In genomic region chr10:12781381-12781907, GRCm38 (mm10) we compare ENCODE assay signal across 18 mouse cellular contexts.
DNase-seq lines count a peak whose midpoint lies in the region; ATAC-seq and TF ChIP-seq lines count a peak whose summit lies in the region.
"Had no signal": no experiment of that assay in that cellular context is flagged by ENCODE, and none has a peak within 500 bp of the region (broad histone marks: within the 10 kb centered on the region; RNA-seq: fewer than 3 reads in every experiment).

No protein-coding gene starts in this region.

- H3K36me3 ChIP-seq in heart, embryonic 12.5 days: 0 out of 2 replicates have a peak, but pooled peaks cover 7% of the 10 kb centered on the region
- H3K36me3 ChIP-seq in liver, adult 2 months (ENCODE audit: control insufficient read depth, insufficient read depth, low read length): no peaks in the 10 kb centered on the region
- no peaks in the 10 kb centered on the region for H3K36me3 ChIP-seq in liver, postnatal 0 days (replicated peaks; ENCODE audit: insufficient read depth, low read length)
- H3K36me3 ChIP-seq: forebrain, embryonic 15.5 days; midbrain, embryonic 12.5 days had no signal

- no peak for TF ChIP-seq EP300 in liver, postnatal 0 days (IDR thresholded peaks at IDR 0.05; ENCODE audit: low read depth)

- no peaks in the 10 kb centered on the region for H3K4me1 ChIP-seq in heart, embryonic 12.5 days (replicated peaks)
- peaks cover 1% of the 10 kb centered on the region; the same call in 1 of the 2 replicates for H3K4me1 ChIP-seq in liver, adult 2 months (ENCODE audit: control insufficient read depth, insufficient read depth, low read length)
- H3K4me1 ChIP-seq in liver, postnatal 0 days (ENCODE audit: insufficient read depth): no peaks in the 10 kb centered on the region
- H3K4me1 ChIP-seq: forebrain, embryonic 15.5 days; hindbrain, embryonic 10.5 days; midbrain, embryonic 12.5 days had no signal

- no peak overlapping the region for H3K9ac ChIP-seq in heart, embryonic 12.5 days
- H3K9ac ChIP-seq in liver, adult 2 months (ENCODE audit: low read depth, low read length): no peak overlapping the region
- no peak overlapping the region for H3K9ac ChIP-seq in liver, postnatal 0 days (replicated peaks)
- H3K9ac ChIP-seq: forebrain, embryonic 15.5 days; midbrain, embryonic 12.5 days had no signal

- H3K27ac ChIP-seq in heart, embryonic 12.5 days (ENCODE audit: poor library complexity, severe bottlenecking): no peak overlapping the region
- no peak overlapping the region for H3K27ac ChIP-seq in liver, adult 2 months (replicated peaks; ENCODE audit: insufficient read depth, low read depth, low read length)
- no peak overlapping the region for H3K27ac ChIP-seq in liver, postnatal 0 days (ENCODE audit: low read depth)
- H3K27ac ChIP-seq: forebrain, embryonic 15.5 days; hindbrain, embryonic 10.5 days; macrophage; midbrain, embryonic 12.5 days had no signal

- no peaks in the 10 kb centered on the region for H3K27me3 ChIP-seq in heart, embryonic 12.5 days (replicated peaks)
- H3K27me3 ChIP-seq in liver, adult 2 months (ENCODE audit: control insufficient read depth, insufficient read depth, low read length): no peaks in the 10 kb centered on the region
- H3K27me3 ChIP-seq in liver, postnatal 0 days (ENCODE audit: insufficient read depth, low read length): no peaks in the 10 kb centered on the region
- H3K27me3 ChIP-seq: forebrain, embryonic 15.5 days; midbrain, embryonic 12.5 days had no signal

- peaks cover 4% of the 10 kb centered on the region for H3K9me3 ChIP-seq in heart, embryonic 12.5 days (replicated peaks)
- H3K9me3 ChIP-seq in liver, postnatal 0 days (ENCODE audit: low read length): no peaks in the 10 kb centered on the region
- H3K9me3 ChIP-seq: forebrain, embryonic 15.5 days; midbrain, embryonic 12.5 days had no signal

- DNase-seq in heart, adult 8-10 months (ENCODE audit: low spot score): peak; percentile 62
- peak; percentile 27 for DNase-seq in liver, adult 2 months (ENCODE audit: extremely low read depth, low read depth, low spot score)
- DNase-seq in liver, postnatal 0 days: no peak
- DNase-seq in kidney, postnatal 10 days: peak; percentile 37
- DNase-seq in lung, postnatal 36 days: peak; percentile 50
- DNase-seq in layer of hippocampus, postnatal 25 days (ENCODE audit: extremely low spot score in 1 of 2, low spot score in 1 of 2): no peak
- DNase-seq: adrenal gland, adult 8-10 months; B cell, adult 2 months; cerebellum, adult 18-20 months; cerebellum, postnatal 36 days; layer of hippocampus, postnatal 36 days; liver had no signal

- TF ChIP-seq POLR2A in liver, adult 2 months (IDR thresholded peaks at IDR 0.05; ENCODE audit: extremely low read depth, insufficient read depth, low read length): no peak

- no peak overlapping the region for H3K4me2 ChIP-seq in heart, embryonic 12.5 days
- H3K4me2 ChIP-seq in liver, postnatal 0 days (ENCODE audit: low read depth, low read length): no peak overlapping the region
- H3K4me2 ChIP-seq: forebrain, embryonic 15.5 days; midbrain, embryonic 12.5 days had no signal

- WGBS in heart, embryonic 12.5 days: 64% methylated on average over 4 of the region's 4 CpGs
- 77% methylated on average over 4 of the region's 4 CpGs for WGBS in liver, adult 2 months
- 60% methylated on average over 4 of the region's 4 CpGs for WGBS in liver, postnatal 0 days (ENCODE audit: insufficient replicate concordance)

- no peak for TF ChIP-seq CTCF in liver, adult 2 months (IDR thresholded peaks at IDR 0.05; ENCODE audit: low read depth, low read length)
- TF ChIP-seq CTCF in liver, postnatal 0 days (IDR thresholded peaks at IDR 0.05; ENCODE audit: low read depth): no peak

- ATAC-seq in heart, embryonic 12.5 days (ENCODE audit: insufficient number of reproducible peaks, low FRiP score): no peak
- ATAC-seq in liver, postnatal 0 days: no peak
- ATAC-seq: forebrain, embryonic 15.5 days had no signal

- peaks cover 2% of the 10 kb centered on the region; the same call in 1 of the 2 replicates for H3K79me2 ChIP-seq in liver, adult 2 months (ENCODE audit: control insufficient read depth, insufficient read depth, low read length)

- H3K4me3 ChIP-seq in heart, embryonic 12.5 days: no peak overlapping the region
- no peak overlapping the region for H3K4me3 ChIP-seq in liver, adult 2 months (ENCODE audit: insufficient read depth, low read depth, low read length)
- no peak overlapping the region for H3K4me3 ChIP-seq in liver, postnatal 0 days (ENCODE audit: low read depth, low read length)
- H3K4me3 ChIP-seq: erythroblast, embryonic 14.5 days; forebrain, embryonic 15.5 days; hindbrain, embryonic 10.5 days; midbrain, embryonic 12.5 days had no signal

Comparison
In these comparisons a context has a peak if more than half of its experiments do, and no peak if none do; other contexts are left out.
1. DNase-seq: peak in heart, adult 8-10 months (single experiment), liver, adult 2 months (single experiment), kidney, postnatal 10 days (single experiment) and lung, postnatal 36 days (single experiment); none in liver, postnatal 0 days (single experiment) and layer of hippocampus, postnatal 25 days (0 of 2).